Mouse (Mus musculus) brain, adult 2 months (tissue): ENCODE results near the gene Arl6ip6.

ENCODE experiments used
- DNase-seq: peaks from one replicate; pipeline ENCODE4 v3.0.0; 2011; ENCODE audit warnings: low read depth, low spot score

The Arl6ip6 gene

DNA sequence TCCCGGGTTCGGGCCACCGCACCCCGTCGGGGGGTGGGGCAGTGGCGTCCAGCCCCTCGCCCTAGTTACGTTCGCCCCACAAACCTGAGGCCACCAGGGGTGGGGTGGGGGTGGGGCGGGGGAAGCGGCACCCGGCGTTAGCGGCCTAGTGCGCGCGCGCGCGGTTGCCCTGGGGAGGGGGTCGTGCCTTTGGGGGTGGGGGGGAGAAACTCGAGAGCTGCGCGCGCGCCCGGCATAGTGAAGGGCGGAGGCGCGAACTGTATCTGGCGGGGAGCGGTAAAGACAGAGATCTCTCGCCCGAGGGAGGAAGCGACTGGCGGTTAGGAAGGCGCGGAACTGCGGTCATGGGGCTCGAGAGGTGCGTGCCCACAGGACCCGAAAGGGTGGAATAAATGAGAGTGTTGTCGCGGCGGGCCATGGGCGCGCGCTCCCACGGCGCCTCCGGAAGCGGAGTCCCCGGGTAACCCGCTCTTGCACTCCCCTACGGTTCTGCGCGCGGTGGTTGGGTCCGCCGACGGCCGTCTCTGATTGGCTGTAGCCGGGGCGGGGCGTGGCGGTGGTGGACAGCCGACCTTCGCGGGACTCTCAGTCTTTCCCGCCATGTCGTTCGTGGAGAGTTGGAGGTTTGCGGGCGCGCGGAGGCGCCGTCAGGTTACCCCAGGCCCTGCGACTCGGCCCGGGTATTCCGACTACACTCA, at the start of gene Arl6ip6:
Gene Arl6ip6, plus strand, starts transcription at position 204 of the 698 bp plus-strand sequence.
- DNase-seq, result peak; percentile 96

DNA sequence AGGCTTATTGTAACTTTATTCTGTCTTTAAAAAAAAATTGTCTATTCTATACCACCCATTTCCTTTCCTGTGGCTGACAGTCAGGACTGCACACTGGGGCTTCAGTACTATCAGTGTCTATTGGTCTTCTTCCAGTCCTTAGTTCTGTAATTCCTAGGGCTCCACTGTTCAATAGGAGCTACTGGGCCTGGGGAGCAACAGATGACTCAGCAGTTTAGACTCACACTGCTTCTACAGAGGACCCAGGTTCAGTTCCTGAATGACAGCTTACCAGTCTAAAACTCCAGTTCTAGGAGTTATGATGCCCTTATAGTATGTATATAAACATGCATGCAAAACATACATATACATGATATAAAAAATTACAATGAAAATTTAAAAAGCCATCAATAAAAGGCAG, 44.7 kb upstream of the Arl6ip6 start:
- DNase-seq, result no peak

DNA sequence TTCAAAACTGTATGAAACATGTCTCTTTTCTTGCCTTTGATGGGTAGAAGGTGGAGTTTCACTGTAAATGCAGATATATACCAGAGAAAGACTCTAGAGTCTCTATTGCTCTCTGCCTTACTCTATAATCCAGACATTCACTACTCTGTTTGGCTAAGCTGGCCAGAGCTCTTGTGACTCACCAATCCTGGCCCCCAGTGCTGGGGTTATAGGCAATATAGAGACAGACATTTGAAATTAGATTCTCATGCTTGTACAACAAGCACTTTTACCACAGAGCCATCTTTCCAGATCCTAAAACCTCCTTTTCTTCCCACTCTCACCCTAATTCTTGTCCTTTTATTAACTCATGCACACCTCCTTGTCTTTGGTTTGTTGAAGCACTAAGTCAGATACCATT, 17.6 kb upstream of the Arl6ip6 start:
- no peak for DNase-seq

DNA sequence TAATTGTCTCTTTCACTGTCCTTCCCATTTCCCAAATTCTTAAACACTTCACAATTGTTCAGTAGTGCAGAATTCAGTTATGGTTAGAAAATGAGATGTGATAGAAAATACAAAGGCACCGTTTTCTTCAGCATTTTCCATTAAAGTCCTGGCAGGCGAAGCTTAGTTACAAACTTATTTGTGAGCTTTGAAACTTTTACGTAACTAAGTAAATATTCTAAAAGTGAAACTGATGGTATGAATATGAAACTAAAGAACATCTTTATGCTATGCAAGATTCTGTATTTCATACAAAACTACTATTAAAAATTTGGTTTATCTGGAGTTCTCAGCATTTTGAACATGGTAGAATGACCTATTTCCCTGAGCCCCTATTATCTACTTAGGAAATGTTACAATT, 12.6 kb upstream of the Arl6ip6 start:
- DNase-seq, result no peak

DNA sequence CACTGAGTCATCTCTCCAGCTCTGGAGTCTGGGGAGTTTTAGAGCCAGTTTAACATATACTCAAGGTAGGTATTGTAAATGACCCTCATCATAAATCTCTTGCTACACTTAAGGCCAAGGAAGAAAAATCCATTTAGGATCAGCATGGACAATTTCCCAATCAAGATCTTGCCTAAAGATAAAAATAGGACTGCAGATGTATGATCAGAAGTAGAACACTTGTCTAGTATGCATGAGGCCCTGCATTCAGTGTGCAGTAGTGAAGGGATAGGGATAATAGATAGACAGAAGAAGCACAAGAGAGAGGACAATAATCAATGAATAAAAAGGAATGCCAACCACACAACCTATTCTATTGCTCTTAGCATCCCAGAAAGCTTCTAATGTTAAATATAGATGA, 11.7 kb upstream of the Arl6ip6 start:
- peak; percentile 5 for DNase-seq

GRCm38 (mm10) chr2:53189811-53190210, 1.7 kb upstream of the Arl6ip6 start:
- DNase-seq, result no peak

DNA sequence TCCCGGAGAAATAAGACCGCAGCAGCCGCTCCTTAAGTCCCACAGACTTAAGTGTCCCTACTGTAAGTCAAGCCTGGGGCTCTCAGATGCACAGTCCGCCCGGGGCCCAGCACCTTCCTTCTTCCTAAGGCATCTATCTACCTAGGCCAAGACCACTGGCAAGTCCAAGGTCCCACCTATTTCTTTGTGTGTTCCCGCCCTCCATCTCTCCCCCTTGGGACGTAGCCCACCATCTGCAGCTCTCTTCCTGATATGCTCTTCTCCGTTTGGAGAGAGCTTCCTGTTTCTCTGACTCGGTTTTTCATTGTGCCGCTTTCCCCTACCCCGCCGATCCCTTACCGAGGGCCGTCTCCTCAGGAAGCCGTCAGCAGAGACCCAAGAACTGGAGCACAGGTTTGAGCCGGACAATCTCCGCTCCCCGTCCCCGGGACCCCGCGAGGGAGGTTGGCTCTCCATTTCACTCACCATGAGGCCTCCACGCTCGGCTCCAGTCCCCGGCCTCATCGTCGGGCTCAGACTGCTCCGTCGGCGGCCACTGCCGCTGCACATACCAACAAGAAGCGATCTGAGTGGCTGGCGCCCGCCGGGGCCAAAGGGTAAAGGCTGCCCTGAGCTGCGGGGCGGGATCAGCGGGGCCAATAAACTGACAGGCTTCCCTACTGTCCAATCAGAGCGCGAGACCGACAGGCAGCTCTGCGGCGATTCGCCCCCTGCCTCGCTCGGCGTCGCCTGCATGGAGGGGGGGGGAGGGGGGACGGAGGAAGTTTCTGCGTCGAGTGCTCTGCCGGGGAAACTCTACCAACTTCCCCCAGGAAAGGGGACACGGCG, 628 bp upstream of the Arl6ip6 start, which contains the start of gene Prpf40a:
Gene Prpf40a, minus strand, starts transcription at position 601 of the 828 bp plus-strand sequence.
- DNase-seq, result peak; percentile 100

DNA sequence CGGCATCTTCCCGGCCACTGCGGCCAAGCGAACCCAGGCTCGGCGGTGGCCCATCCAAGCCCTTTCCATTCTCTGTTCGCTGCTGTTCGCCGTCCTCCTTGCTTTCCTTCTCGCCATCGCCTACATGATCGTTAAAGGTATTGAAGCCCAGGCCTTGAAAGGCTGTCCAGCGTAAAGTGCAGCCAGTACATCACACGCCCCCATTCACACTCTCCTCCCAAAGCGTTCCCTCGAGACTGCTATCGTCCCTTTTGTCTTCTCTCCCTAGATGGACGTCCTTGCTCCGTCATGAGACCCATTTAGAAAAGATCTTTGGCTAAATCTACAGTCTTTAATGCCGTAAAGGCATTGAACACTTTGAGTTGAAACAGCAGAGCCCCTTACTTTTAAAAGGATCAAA, 860 bp downstream of the Arl6ip6 start:
- peak; percentile 19 for DNase-seq

DNA sequence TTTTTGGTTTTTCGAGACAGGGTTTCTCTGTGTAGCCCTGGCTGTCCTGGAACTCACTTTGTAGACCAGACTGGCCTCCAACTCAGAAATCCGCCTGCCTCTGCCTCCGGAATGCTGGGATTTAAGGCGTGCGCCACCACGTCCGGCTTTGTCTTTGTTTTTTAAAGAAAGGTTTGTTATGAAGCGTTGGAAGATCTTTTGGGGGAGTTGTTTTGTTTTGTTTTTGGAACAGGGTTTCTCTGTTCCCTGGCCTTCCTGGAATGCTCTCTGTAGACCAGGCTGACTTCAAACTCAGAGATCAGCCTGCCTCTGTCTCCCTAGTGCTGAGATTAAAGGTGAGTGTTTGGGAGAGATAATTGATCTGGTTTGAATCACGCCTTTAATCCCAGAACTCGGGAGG, 4.9 kb downstream of the Arl6ip6 start:
- no peak for DNase-seq

DNA sequence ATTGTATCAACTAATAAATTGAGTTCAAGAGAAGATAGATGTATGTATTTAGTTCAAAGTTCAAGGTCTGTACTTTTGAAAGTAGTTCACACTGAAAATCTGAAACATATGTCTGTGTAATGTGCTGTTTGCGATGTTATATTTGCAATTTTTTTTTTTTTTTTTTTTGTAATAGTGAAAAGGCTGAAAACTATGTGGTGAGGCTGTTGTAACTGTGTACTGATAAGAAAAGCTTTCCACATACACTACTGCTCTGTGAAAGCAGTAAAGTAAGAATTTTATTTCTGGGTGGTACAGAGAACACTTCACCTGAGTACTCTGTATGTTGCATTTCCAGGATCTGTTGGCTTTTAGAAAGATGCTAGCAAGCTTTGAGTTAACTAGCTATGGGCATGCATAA, 7.7 kb downstream of the Arl6ip6 start:
- DNase-seq, result no peak

GRCm38 (mm10) chr2:53200164-53200885, 8.8 kb downstream of the Arl6ip6 start:
- peak; percentile 4 for DNase-seq

GRCm38 (mm10) chr2:53204373-53205274, 13.1 kb downstream of the Arl6ip6 start:
- peak; percentile 51 for DNase-seq

- no peak for DNase-seq
These were observed 15.2 kb downstream of the Arl6ip6 start for GRCm38 (mm10) chr2:53206749-53207148.

DNA sequence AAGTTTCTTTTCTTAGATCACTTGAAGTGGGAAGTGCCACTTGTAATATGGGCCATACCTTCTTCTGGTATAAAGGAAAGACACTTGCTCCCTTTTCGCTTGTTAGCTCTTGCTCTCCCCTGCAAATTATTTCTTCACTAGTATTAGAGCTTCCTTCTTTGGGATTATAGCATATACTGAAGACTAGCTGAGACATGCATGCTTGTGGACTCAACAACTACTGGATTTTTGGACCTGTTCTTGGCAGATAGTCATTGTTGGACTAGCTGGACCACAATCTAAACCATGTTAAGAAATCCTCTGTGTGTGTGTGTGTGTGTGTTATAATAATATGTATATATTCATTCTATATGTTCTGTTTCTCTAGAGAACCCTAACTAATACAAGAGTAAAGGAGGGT, 22.0 kb downstream of the Arl6ip6 start:
- no peak for DNase-seq

GRCm38 (mm10) chr2:53222242-53222641, 30.7 kb downstream of the Arl6ip6 start:
- DNase-seq, result no peak

DNA sequence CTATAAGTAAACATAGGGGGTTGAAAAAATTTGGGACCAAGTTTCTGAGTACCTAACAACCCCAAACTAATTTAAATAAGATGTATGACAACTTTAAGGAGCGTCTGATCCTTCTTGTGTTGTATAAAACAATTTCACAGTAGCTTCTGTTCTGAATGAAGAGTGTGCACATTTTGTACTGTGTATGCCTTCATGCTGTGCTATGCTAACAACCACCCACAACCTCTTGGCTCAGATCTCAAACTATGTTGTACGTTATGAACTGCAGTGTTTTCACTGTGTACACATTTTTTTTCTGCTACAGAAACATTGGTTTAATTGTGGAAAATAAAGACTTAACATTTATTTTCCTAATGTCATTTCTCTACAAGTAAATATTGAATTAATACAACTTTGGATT, 65.5 kb downstream of the Arl6ip6 start:
- peak; percentile 68 for DNase-seq
